Mouse (Mus musculus) spleen, postnatal 10 days (tissue): ENCODE measurements around the gene Kif1c.
A peak's percentile ranks its signal among the peaks of the same experiment; 100 is the strongest.

Experiments
- DNase-seq, 2 experiments: peaks; one replicate each; pipeline ENCODE4 v3.0.0; 2021 to 2022; ENCODE audit warnings: low spot score in 2 of 2

The Kif1c gene

DNA sequence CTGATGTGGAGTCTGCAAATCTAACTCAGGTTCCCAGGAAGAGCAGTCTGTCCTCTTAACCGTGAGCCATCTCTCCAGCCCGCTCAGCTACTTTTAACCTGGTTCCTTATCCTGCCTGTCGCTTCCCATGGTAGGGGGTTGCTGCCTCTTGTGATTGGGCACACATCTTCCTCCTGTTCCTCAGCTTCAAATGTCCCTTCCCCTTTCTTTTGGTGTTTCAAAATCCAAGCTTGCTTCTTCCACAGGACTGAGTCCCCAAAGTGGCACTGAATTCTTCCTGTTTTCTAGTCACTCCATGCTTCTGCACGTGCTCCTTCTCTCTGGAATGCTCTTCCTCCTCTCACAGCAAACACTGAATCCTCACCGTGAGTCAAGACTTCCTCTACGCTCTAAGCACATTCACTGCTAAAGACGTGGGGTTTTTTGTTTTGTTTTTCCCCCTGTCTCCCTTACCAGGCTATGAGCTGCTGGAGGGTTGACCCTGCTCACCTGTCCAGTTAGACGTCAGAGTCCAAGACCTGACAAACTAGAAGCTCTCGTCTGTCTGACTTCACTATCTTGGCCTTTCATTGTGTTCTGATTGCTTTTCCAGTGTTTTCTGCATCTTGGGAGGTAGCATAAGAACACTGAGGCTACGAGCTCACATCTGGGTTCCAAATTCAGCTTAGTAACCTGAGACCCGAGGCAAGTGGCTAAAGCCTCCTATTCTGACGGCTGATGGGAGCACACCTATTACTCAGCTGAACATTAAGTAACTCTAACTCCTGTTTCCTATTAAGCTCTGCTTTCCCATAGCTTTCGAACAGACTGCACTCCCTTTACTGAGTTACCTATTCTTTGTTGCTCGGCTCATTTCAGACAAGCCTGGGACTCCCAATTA is 32.8 kb upstream of the Kif1c start:
- DNase-seq: no peak

DNA sequence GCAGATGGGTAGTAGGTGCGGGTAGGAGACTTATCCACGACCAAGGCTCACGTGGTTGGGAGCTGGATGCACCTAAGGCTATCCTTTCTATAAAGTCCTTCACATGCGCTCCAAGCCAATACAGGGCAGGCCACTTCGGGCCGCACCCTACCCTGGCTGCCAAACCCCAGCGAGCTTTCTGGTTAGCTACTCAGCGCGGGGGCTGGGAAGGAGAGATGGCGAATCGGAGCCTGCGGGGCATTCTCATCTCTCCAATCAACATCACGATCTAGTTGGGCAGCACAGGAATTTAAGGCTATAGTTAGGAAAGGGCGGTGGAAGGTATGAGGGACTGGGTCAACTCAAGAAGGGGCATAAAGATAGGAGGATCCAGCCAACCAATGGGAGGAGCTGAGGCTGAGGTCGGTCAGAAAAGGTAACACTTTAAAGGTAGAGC is 32.0 kb upstream of the Kif1c start:
- peak in 1 of 2 experiments; percentile 71 for DNase-seq

DNA sequence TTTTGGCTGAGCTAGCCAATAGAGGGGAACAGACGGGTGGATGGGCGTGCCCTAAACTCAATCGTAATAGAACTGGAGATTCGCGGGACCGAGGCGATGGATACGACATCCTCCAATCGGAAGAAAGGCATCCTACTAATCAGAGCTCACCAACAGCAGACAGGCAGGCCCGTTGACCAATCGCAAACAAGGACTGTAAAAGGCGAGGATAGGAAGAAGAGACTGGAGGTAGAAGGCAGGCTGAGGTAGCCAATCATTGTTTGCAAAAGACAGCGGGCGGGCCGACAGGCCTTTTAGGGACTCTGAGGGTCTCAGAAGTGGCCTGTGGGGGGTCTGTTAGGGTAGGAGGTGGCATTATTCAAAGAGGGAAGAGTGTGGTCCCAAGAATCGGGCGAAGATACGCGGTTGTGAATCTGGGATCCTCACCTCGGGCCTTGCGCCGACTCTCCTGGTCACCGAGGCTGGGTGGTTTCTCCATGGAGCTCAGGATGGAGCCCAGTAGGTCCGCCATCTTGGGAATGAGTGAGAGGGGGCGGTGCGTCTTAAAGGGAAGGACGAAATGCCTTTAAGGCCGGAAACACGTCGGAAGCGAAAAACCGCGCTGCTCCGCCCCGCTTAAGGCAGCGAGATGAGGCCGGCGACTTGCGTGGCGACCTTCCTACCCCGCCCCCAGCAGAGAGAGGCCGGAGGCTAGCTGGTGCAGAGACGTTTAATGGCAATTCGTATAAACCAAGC is 31.4 kb upstream of the Kif1c start, which contains the start of gene Spag7:
Gene Spag7 (minus strand): TSS at position 646 of the 735 bp plus-strand sequence.
- DNase-seq: peak; percentile 88 to 95

DNA sequence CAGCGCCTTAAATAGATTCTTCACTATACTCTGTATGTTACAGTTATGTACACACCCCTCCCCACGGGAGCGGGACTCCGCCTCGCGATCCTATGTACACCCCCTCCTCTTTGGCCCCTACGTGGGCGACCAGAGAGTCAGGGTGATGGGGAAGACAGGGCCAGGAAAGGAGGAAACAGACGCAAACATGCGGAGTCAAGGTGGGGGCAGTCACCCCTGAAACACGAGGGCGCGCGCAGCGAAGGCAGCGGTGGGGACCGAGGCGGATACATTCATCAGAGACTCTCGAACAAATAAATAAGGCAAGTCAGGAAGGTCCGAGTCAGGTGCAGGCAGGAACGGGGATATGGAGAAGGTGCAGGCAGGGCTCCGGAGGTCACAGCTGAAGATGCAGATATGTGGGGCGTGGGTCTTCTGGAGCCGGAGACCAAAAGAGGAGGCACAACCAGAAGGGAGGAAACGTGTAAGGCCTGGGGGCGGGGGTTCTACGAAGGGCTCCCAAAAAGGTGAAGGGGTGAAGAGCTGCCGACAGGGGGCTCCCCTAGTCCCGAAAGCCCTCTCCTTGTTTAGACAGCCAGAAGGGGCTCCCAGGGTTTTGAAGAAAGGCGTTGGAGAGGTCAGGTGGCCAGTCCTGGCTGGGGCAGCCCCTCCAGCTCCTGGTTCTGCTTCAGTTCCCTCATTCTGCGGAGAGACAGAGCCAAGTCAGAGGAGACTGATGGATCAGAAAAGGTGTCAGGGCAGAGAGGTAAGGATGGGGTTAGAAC is 30.6 kb upstream of the Kif1c start:
- DNase-seq: peak in 1 of 2 experiments; percentile 86

DNA sequence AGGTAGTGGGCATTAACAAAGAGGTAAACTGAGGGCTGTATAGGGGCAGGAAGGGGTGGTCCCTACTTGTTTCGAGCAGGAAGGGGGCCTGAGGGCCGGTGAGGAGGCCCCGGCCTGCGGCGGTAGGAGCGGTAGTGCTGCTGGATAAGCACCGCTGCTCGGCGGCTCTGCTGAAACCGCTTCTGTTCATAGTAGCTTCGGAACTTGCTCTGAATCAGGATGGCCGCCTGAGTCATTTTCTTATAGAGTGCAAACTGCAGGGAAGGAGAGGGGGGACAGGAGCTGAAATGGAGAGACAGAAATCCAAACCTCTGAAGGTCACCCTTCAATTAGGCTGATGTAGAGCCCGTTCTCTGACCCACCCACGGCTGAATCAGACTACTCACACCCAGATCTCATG is 29.9 kb upstream of the Kif1c start:
- no peak for DNase-seq

DNA sequence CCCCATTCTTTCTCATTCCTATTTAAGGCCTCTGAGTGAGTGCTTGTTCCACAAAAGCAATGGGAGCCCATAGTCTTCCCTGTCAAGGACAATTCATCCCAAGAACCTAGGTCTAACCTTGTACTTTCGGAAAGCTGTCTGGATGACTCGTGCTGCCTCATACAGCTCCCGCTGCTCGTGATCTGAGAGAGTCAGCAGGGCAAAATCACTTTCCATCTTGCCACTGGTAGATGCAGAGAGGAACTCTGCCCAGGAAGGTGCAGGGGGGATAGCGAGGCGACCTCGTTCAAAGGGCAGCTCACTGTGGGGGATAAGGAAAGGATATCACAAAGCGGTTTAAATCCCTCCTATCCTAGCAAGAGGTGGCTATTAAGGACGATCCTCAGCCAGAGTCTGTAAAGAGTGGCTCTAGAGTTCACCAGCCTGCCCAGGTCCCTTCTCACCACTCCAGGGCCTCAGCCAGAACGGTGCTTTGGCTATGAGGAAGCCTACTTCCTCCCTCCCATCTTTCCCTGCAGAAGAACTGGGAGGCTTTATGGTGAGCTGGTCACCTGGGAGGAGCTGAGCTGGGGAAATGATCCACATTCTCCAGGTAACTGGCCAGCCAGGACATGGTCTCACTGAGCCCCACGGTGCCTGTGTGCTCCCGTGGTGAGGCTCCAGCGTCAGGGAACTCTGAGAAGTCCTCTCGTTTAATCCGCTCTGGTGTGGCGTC is 28.9 kb upstream of the Kif1c start:
- DNase-seq: no peak

DNA sequence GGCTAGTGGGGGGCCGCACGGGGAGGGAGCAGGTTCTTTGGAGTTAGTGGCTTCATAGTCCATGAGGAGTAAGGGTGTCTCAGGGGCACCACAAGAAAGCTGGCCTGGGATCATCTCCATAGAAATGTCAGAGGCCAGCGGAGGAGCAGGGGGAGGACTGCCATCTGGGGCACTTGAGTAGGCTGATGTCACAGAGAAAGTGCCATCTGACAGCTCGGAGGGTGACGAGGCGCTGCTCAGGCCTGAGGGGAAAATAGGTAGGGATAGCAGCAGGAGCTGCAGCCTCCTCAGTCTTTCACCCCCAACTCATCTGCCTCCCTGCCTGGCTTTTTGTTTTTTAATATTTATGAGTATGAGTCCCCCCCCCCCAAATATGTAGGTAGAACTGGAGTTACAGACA is 26.3 kb upstream of the Kif1c start:
- no peak for DNase-seq

DNA sequence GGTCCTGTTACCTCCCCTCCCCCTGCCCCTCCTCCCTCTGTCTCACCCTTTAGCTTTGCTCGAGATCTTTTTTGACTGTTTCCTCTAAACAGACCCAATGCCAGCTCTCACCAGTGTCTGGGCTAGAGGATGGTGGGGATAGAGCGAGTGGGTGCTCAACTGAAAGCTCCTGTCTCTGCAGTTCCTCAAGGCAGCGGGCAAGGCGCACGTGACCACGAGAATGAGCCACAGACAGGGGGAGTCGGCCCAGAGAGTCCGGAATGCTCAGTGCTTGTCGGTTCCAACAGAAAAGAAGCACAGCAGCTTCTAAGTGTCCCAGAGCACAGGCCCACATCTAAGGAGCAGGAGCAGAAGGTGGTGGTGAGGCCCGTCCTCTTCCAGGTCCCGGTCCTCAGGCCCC is 25.8 kb upstream of the Kif1c start:
- DNase-seq: no peak

DNA sequence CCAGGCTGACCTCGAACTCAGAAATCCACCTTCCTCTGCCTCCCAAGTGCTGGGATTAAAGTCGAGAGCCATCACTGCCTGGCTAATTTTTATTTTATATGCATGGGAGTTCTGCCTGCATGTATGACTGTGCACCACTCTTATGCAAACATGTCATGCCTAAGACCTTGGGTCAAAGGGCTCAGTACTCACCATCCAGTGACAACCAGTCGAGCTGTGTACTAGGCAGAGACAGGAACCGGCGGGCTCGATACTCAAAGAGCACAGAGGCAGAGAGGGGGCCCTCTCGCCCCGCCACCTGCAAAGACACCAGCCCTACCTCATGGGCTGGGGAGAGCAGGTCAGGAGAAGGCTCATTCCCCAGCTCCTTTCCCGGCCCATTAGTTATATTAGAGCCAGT is 22.3 kb upstream of the Kif1c start:
- DNase-seq: no peak

DNA sequence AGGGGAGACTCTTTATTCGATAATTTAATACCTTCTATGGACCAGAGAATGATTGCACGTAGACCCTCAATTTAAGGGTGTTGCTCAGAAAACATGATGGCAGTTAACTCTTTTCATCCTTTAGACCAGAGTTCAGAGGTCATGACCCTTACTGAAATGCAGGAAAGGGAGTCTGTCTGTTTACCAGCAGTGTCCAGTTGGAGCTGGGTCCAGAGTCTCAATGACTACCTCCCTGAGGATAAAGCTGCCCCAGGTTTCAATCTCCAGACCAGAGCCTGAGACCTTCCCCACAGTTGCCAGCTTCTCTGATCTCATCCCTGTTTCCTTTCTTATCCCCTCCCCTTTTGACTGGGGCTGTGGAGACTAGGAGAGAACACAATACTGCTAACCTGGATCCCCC is 21.8 kb upstream of the Kif1c start:
- DNase-seq: no peak

DNA sequence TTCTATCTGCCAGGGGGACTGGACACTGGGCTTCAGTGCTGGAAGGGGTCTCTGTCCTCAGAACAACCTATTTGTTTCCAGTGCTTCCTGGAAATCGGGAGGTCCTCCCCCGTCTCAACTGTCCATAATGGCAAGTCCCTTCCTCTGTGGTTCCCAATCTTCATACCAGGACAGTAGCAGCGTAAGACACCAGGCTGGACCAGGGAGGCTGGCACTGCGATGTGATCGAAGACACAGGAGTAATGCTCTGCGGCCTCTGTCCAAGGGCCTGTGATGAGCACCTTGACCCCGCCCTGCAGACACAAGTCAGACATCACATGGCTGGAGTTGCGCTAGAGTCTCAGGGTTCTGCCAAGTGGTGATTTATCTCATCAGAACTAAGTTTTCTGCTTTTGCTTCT is 21.0 kb upstream of the Kif1c start:
- no peak for DNase-seq

DNA sequence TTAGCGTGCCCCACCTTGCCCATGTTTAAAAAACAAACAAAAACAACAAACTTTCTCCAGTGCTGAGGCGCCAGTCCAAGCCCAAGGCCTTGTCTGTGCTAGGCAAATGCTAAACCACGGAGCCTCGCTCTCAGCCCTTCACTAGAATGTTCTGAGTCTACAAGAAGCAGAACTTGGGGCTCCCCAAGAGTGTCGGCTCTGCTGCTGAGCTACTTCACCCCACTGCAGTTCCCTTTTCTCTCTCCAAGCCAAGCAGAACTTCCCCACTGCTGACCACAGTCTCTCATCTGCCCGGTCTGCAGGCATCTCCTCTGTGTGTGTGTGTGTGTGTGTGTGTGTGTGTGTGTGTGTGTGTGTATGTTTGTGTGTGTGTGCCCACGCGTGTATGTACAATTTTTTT is 20.5 kb upstream of the Kif1c start:
- DNase-seq: peak in 1 of 2 experiments; percentile 60

DNA sequence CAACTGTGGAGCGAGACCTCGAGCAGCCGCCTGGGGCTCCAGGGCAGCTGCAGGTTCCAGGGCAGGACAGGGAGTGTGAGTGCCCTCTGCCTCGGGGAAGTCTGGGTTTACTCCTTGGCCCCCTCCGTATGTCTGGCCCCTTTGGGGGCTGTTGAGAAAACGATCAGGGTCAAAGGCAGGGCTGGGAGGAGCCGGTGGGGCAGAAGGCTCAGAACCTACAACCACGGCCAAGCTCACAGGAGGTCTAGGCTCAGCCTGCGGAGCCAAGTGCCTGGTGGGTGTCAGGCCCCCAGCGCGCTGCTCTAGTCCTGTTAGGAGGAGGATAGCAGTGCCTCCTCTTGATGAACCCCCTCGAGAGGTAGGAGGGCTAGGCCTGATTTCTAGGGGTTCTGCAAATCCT is 19.2 kb upstream of the Kif1c start:
- no peak for DNase-seq

DNA sequence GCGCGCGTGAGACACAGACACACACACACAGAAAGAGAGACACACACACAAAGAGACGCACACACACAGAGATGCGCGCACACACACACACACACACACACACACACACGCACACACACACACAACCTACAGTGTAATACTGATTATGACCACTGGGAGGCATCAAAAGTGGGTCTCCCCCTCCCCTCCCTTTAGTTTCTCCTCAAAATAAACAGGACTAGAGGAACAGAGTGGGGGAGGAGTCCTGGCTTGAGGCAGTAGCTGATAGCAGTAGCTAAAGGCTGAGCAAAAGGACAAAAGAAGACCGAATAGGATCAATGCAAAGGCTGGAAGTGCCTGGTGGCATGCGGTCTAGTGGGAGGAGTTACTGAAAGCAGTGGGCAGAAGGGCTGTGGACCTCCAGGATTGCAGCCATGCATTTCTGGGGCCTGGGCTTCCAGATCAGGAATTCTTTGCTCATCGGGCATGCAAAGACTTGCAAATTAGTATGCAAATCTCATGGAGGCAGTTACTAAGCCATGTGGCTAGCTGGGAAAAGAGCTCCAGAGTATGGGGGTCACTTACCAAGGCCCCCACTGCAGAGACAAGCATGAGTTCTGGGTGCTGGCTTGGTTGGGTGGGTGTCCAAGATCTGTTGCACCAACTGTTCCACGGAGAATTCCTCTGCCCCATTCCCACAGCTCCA is 18.3 kb upstream of the Kif1c start:
- DNase-seq: no peak

DNA sequence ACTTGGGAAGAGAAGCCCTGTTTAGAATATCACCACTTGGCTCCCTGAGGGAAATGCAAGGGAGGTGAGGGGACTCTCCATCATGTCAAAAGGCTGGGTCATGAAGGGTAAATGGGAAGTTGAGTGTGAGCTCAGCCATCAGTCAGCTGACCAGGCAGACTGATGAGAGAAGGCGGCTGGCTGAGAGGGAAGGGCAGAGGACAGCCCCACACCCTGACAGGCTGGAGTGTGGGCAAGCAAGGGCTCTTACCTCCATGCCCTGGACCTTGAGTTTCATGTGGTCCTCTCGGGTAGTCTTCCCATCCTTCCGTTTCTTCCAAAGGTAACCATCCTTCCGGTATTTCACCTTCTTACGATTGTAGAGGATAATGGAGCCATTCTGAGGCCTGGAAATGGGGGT is 16.7 kb upstream of the Kif1c start:
- no peak for DNase-seq

DNA sequence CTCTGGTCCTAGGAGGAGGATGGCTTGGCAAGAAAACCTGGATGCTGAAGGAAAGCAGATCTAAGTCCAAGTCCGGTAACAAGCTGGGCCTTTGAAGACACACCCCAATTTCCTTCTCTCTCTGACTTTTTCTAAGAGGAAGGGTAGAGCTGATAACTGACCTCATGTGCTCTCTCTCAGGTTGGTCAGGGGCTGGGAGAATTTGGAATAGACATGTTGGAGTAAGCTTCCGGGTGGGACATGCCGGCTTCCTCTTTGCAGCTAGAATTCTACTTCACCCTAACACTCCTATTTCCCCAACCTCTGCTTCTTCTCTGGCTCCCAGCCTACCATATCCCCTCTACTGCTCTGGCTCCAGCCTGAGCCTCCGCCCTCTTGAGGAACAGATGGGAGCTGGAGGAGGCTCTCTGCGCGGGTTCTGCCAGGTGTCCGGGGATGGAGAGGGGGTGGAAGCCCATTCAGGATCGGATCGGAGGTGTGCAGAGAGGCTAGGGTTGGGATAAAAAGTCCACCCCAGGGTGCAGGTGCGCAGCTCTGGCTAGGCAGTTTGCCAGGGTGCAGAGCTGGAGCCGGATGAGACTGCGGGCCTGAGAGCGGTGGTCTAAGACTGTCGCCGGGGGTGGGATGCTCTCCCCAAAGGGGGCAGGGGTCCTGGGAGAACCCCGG is 13.3 kb upstream of the Kif1c start:
- DNase-seq: peak in 1 of 2 experiments; percentile 32

DNA sequence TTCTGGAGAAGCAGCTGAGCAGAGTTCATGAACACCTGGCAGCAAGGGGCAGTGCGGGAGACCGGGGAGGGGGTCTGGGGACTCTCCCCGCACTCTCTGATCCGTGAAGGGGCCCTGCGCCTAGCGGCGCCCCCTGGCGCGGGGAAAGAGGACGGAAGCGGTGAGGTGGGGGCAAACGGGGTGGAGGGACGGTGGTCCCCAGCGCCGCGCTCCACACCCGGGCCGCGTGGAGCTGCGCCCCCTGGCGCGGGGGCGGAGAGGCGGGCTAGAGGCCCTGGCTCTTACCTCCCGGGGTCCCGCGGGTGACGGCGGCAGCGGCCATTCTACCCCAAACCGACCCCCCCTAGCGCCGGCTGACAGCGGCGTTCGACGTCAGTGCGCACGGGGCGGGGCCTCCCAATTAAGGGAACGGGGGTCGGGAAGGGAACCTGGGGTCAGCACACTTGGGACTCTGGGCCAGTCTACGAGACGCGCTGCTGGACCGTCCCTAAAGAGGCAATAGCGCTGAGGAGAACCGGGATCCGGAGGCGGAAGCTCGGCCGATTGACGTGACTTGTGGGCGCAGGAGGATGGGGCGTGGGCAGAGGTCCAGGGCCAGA is 12.6 kb upstream of the Kif1c start, which contains the start of gene Camta2:
Gene Camta2 (minus strand): TSS at position 505 of the 599 bp plus-strand sequence.
- peak; percentile 76 to 86 for DNase-seq

DNA sequence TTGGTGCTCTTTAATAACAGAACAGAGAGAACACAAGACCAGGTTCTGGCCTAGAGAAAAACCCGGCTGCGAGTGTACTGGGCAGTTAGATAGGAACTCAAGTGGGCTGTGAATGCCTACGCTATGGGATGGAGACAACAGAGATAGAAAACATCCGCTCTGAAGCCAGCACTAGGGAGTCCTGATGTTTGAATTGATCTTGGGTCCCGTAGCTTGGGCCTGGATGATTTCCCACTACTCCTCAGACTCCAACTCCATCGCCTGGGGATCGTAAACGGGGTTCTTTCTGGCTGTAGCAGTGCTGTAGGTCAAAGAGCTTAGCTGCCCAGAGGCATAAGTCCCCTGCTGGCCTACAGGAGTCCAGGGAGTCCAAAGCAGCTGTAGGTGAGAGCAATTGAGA is 12.0 kb upstream of the Kif1c start:
- no peak for DNase-seq

DNA sequence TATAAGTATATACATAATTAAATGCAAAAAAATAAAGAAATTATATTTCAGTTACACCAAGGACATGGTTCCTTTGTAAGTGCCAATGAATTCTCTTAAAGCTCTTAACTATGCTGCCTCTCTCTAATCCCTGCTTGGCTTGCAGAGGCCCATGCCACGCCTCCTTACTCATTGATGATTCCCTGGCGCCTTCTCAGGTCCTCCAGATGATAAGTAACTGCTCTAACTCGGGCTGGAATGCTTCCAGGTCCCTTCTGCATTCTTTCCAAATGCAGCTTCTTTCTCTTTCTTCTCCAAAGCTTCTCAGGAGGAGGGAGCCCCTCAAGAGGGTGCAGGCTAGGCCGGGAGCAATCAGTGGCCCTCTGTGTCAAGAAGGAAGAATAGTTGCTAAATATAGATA is 10.8 kb upstream of the Kif1c start:
- DNase-seq: no peak

DNA sequence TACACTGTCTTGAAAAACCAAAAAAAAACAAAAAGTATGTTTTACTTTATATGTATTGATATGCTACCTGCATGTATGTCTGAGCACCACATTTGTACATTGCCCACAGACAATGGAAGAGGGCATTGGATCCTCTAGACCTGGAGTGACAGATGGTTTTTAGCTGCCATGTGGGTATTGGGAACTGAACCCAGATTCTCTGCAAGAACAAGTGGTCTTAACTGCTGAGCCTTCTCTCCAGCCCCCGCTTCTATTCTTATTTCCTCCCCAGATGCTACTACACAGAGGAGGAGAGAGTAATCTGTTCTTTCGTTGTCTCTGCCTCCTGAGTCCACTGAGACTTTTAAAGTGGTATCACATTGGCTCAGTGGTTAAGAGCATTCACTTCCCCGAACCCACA is 6.8 kb upstream of the Kif1c start:
- no peak for DNase-seq
